Mouse (Mus musculus): ENCODE data around the gene F11r. TPM values are rescaled to one million over a fixed set of nuclear protein-coding genes. Genes with fewer than 3 reads are reported as not detected.

F11r gene
- total RNA-seq, 1 experiment from 2014 or later = 59.7 TPM

Other genes with a start within 250 kb of the F11r start
- gene Pcp4l1, start 241.3 kb upstream of the F11r start, total RNA-seq (2021) = 36.1 and 37.7 TPM in 2 replicates
- gene Nr1i3, start 223.6 kb upstream of the F11r start, total RNA-seq (2021) = 3.0 TPM in 1 of 2 replicates, not detected in the other
- 32.9 and 43.7 TPM in 2 replicates for gene Tomm40l, start 215.0 kb upstream of the F11r start, total RNA-seq (2021)
- 2.1 and 105 TPM in 2 replicates for gene Apoa2, start 212.5 kb upstream of the F11r start, total RNA-seq (2021)
- gene Fcer1g, start 203.2 kb upstream of the F11r start, total RNA-seq (2021) = 11.1 and 13.7 TPM in 2 replicates
- gene Adamts4, start 187.1 kb upstream of the F11r start, total RNA-seq (2021) = 0.62 and 0.67 TPM in 2 replicates
- gene Ndufs2, start 186.1 kb upstream of the F11r start, total RNA-seq (2021) = 565 and 662 TPM in 2 replicates
- gene B4galt3, start 167.2 kb upstream of the F11r start, total RNA-seq (2021) = 36.9 and 38.1 TPM in 2 replicates
- 41.6 and 54.7 TPM in 2 replicates for gene Ppox, start 156.3 kb upstream of the F11r start, total RNA-seq (2021)
- 47.8 and 50.5 TPM in 2 replicates for gene Usp21, start 149.5 kb upstream of the F11r start, total RNA-seq (2021)
- gene Ufc1, start 142.5 kb upstream of the F11r start, total RNA-seq (2021) = 132 and 151 TPM in 2 replicates
- gene Dedd, start 108.4 kb upstream of the F11r start, total RNA-seq (2021) = 35.9 and 36.5 TPM in 2 replicates
- gene Nit1, start 91.9 kb upstream of the F11r start, total RNA-seq (2021) = 83.2 and 86.9 TPM in 2 replicates
- gene Pfdn2, start 91.9 kb upstream of the F11r start, total RNA-seq (2021) = 140 and 145 TPM in 2 replicates
- gene Klhdc9, start 76.7 kb upstream of the F11r start, total RNA-seq (2021) = 1.4 and 4.9 TPM in 2 replicates
- 0.12 TPM in 1 of 2 replicates, not detected in the other for gene Nectin4, start 67.4 kb upstream of the F11r start, total RNA-seq (2021)
- 1.8 and 2.2 TPM in 2 replicates for gene Arhgap30, start 48.6 kb upstream of the F11r start, total RNA-seq (2021)
- gene Usf1, start 26.2 kb upstream of the F11r start, total RNA-seq (2021) = 62.9 and 95.1 TPM in 2 replicates
- gene Tstd1, start 18.7 kb upstream of the F11r start, total RNA-seq (2021) = 5.2 and 6.3 TPM in 2 replicates
- gene Alyref2, start 65.9 kb downstream of the F11r start, total RNA-seq (2021) = 9.2 and 11.9 TPM in 2 replicates
- not detected in 2 replicates for gene Itln1, start 97.8 kb downstream of the F11r start, total RNA-seq (2021)
- gene Cd244a, start 121.7 kb downstream of the F11r start, total RNA-seq (2021) = 0.70 TPM in 1 of 2 replicates, not detected in the other
- 0.48 and 0.67 TPM in 2 replicates for gene Ly9, start 169.9 kb downstream of the F11r start, total RNA-seq (2021)
- 0.30 TPM in 1 of 2 replicates, not detected in the other for gene Slamf7, start 215.5 kb downstream of the F11r start, total RNA-seq (2021)
- gene Cd48, start 244.5 kb downstream of the F11r start, total RNA-seq (2021) = 1.3 and 1.6 TPM in 2 replicates